Mouse (Mus musculus) liver, adult (tissue): ENCODE measurements around the gene Tns2.

ENCODE experiments used
- GATA4 ChIP-seq: IDR thresholded peaks from 2 replicates; pipeline ENCODE4 v1.6.1; 2014; ENCODE audit warnings: mild to moderate bottlenecking, low read length; ENCODE audit not compliant: insufficient replicate concordance

The Tns2 gene

DNA sequence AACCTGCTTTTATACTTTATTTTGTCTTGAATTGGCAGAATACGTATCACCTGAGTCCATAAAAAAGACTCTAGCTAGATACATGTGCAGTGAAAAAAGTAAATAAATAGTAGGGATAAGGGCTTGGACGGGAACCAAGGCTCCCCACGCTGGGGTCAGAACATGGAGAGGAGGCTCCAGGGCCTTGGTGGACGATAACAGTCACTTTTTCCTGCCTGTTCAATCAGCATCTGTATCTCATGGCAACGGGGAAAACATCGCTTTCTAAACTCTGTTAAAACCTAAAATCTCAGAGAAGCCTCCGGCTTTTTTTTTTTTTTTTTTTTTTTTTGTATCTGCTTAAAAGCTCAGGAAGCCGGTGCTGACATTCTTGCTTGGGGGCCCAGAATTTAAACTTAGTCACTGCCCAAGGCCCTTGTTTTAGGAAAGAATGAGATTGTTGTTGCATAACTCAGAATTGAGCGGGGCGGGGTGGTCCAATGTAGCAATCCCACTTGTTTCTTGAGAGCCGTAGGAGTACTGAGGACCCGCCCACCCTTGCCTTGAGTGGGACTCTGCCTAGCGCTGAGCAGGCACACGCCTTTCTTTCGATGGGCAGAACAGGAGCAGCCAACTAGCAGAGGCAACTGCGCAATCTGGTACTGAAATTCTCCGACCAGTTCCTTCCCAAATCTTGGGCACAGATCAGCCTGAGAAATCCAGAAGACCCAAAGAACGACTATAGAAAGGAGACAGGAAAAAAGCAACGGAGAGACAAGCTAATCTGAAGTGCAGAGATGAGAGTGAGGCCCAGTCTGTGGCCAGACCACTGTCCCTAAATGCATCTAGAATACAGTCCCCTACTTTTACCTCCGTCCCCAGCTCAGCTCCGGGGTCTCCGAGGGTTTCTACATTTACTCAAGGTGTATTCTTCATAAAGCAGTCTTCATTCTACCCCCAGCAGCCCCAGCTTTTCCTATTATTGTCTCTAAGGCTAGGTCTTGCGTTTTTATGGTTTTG is 43.0 kb downstream of the Tns2 start:
- no peak for TF ChIP-seq GATA4

DNA sequence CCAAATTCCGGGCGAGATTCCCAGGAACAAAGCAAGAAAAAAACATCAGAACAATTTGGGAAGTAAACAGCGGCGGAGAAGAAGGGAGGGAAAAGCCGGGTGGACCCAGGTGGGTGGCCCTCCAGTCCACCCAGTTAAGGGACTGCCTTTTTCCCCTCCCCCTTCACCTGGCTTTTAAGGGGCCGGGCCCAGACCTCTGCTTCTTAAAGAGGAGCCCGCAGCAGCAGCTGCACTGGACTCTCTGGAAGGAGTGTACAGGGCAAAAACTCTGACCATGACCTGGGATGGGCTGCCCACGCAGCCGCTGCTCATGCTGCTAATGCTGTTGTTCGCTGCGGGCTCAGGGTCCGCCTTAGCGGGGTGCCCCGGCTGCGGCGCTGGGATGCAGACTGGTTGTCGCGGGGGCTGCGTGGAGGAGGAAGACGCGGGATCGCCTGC is 44.1 kb downstream of the Tns2 start, which contains the start of gene Igfbp6:
TSS of gene Igfbp6 (plus strand) at position 89 of the 438 bp plus-strand sequence.
- TF ChIP-seq GATA4 = no peak

DNA sequence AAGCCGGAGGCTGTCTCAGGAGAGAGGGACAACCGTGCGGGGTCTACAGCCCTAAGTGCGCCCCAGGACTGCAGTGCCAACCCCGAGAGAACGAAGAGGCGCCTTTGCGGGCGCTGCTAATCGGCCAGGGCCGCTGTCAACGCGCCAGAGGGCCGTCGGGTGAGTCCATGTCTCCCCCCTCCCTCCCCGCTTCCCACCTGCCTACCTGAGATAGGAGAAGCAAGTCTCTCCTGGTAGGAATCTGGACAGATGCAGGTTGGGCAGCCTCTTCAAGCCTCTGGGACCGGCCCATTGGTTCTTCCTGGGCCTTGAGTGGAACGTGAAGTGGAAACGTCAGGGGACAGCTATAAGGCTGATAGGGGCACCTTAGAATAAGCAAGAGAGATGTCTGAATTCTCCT is 44.5 kb downstream of the Tns2 start:
- no peak for TF ChIP-seq GATA4

DNA sequence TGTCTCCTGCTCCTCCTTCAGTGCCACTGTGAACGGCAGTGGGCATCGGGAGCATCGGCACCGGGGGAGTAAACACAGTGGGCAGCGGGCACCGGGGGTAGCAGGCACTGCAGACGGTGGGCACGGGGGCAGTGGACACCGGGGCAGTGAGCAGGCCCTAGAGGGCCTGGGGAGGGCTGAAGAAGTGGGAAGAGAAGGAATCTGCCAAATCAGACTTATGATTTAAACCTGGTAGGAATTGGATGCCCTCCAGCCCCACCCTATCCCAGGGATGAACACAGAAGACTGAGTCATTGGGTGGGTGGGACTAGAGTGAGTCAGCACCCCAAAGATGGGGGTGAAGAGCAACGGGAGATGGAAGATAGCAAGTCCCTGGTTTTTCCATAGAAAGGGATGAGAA is 45.1 kb downstream of the Tns2 start:
- TF ChIP-seq GATA4 = no peak

DNA sequence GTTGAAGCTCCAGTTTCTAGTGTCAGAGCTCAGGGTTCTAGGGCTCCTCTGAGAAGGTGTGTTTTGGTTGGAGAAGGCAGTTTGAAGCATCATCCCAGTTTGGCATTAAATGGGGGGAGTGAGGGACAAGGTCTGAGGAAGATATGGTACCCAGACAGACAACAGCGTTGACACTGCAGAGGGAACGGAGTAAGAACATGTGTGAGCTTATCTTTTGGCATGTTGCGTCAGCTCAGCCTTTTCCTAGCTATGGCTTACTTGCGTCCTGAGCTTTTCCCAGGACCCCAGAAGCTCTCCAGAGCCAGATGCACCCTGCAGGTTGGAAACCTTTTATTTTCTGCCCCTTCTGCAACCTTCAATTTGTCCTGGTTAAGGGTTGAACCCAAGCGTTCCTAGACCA is 45.9 kb downstream of the Tns2 start:
- TF ChIP-seq GATA4 = no peak

GRCm38 (mm10) chr15:102146882-102147281 is 46.7 kb downstream of the Tns2 start:
- no peak for TF ChIP-seq GATA4

- TF ChIP-seq GATA4 = no peak
Observed at GRCm38 (mm10) chr15:102147674-102148402, 47.6 kb downstream of the Tns2 start.

- peak; percentile 99 for TF ChIP-seq GATA4
Observed at GRCm38 (mm10) chr15:102149561-102149960, 49.3 kb downstream of the Tns2 start.

- peak; percentile 93; the same call in 1 of the 2 replicates for TF ChIP-seq GATA4
Observed at GRCm38 (mm10) chr15:102150301-102151135, 50.3 kb downstream of the Tns2 start, which contains the start of gene Soat2. Gene Soat2 (plus strand): TSS chr15:102150526.

DNA sequence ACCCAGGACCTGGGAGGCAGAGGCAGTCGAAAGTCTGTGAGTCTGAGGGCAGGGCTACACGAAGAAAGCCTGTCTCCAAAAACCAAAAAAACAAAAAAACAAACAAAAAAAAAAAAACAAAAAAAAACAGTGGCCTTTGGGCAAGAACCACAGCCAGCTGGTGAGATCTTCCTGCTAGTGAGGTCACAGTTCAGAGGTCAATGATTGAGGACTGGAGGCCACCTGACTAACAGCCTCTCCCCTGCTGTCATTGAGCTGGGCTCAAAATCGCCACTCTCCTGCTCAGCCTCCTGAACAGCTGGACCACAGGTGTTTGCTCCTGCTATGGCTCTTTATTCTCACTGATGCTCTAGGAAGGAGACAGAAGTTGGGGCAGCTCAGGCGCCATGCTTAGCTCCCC is 52.4 kb downstream of the Tns2 start:
- no peak for TF ChIP-seq GATA4

DNA sequence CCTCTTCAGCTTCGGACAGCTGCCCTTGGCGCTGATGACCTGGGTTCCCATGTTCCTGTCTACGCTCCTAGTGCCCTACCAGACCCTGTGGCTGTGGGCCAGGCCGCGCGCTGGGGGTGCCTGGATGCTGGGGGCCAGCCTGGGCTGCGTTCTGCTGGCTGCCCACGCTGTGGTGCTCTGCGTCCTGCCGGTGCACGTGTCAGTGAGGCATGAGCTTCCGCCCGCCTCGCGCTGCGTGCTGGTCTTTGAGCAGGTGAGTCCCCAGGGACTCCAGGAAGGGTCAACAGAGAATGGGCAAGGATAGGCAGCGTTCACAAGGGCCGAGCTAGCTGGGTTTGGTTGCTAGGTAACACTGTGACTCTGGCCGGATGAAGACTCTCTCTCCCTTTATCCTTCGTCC is 56.6 kb downstream of the Tns2 start:
- TF ChIP-seq GATA4 = no peak

- TF ChIP-seq GATA4 = no peak
Observed at GRCm38 (mm10) chr15:102160415-102161060, 60.3 kb downstream of the Tns2 start.

DNA sequence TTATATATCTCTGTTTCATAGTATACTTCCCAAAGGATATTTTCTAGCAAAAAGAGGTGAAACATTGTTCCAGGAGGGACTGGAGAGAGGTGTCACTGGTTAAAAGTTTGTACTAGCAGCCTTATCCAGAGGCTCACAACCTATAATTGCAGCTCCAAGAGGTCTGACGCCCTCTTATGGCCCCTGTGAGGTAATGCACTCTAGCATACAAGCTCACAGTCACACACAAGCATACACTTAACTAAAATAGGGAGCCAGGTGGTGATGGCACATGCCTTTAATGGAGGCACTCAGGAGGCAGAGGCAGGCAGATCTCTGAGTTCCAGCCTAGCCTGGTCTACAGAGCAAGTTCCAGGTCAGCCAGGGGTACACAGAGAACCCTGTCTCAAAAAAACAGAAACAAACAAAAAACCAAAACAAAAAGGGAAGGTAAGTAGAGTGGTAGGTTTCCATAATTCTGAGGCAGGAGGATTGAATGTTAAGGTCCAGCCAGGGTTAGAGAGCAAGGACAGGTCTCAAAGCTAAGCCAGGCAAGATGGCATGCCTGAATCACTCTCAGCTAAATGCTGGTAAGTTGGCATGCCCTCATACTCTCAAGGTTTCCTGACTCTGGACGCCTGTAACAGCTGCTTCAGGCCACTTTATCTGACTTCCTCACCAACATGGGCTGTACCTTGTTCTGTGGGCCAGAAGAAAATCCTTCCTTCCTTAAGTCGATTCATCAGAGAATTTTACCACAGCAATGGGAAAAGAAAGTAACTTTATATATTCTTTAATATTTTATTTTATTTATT is 63.9 kb downstream of the Tns2 start:
- TF ChIP-seq GATA4 = no peak
